Mouse (Mus musculus) heart, embryonic 10.5 days (tissue): ENCODE data around the gene Prr11. TPM values are rescaled to one million over a fixed set of nuclear protein-coding genes. Genes with fewer than 3 reads are reported as not detected.

Source experiments
- DNase-seq: peaks from one replicate; pipeline ENCODE4 v3.0.0-alpha.2; 2017; ENCODE audit warnings: low spot score
- H3K27ac ChIP-seq: fragments of 300-500 bp; sonication (generic); 2 replicates; pipeline ENCODE4 v1.5.1; 2016; ENCODE audit warnings: mild to moderate bottlenecking
- H3K27me3 ChIP-seq: fragments of 300-500 bp; sonication (generic); 2 replicates; pipeline ENCODE4 v1.6.1; 2016; ENCODE audit warnings: mild to moderate bottlenecking; ENCODE audit not compliant: poor library complexity, insufficient read depth, severe bottlenecking
- H3K36me3 ChIP-seq: fragments of 300-500 bp; sonication (generic); 2 replicates; pipeline ENCODE4 v1.6.1; 2016; ENCODE audit warnings: mild to moderate bottlenecking, moderate library complexity
- H3K4me1 ChIP-seq: fragments of 300-500 bp; sonication (generic); 2 replicates; pipeline ENCODE4 v1.6.1; 2016; ENCODE audit warnings: mild to moderate bottlenecking
- H3K4me3 ChIP-seq: fragments of 300-500 bp; sonication (generic); 2 replicates; pipeline ENCODE4 v1.5.1; 2016; ENCODE audit warnings: mild to moderate bottlenecking, moderate library complexity
- H3K9me3 ChIP-seq: fragments of 300-500 bp; sonication (generic); 2 replicates; pipeline ENCODE4 v1.6.1; 2016; ENCODE audit warnings: mild to moderate bottlenecking, moderate library complexity
- WGBS: fragments of 180-500 bp; shearing (Covaris S2); methylation state at CpG from one replicate; pipeline ENCODE4 v1.1.7; 2016; 5-methylcytosine and 5-hydroxymethylcytosine counted together
- polyA plus RNA-seq: library from polyadenylated mRNA; unstranded; fragments of >200 nt; fragmentation: Nextera tagmentation; extraction: Ambion mirVana; gene quantifications from 2 replicates; pipeline ENCODE4 v1.2.1, GENCODE M21; 2016

Gene Prr11
- polyA plus RNA-seq = 10.4 and 11.4 TPM in 2 replicates

DNA sequence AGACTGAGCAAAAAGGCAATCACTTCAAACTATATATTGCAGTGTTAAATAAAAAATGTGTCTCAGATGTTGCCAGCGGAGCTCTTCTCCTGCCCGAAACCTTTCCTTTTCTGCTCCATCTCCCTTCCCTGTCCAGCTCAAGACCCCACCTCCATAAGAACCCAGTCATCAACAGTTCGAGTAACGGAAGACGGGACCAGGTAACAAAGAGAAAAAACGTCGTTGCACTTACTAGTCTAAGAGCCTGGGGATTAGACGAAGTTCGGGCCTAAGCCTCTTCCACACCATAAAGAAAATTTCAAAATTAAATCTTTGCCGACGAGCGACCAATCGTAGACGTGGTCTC is at the start of gene Prr11:
Prr11 (minus strand) TSS at position 300 of the 346 bp plus-strand sequence.
- WGBS = 0% methylated on average over 14 of the region's 14 CpGs
- H3K27ac ChIP-seq = peak within 1 kb of the TSS; percentile 98
- no peak for DNase-seq
- H3K27me3 ChIP-seq = no peaks in the 10 kb centered on the region
- no peaks in the 10 kb centered on the region for H3K9me3 ChIP-seq
- peak within 1 kb of the TSS; percentile 84 for H3K4me3 ChIP-seq
- H3K4me1 ChIP-seq = peaks cover 9% of the 10 kb centered on the region; the same call in 1 of the 2 replicates
- H3K36me3 ChIP-seq = peaks cover 44% of the 10 kb centered on the region

DNA sequence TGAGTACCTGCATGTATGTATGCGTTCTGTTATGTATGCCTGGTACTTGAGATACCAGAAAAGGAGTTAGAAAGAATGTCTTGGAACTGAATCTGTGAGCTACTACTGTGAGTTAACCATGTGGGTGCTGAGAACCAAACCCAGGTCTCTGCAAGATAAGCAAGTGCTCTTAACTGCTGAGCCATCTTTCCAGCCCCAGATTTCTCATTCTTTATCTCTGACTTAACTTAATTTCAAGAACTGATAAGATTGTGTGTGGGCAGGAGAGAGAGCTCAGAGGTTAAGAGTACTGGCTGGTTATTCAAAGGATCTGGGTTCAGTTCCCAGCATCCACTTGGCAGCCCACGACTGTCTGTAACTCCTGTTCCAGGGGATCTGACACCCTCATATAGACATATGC is 49.5 kb upstream of the Prr11 start:
- H3K9me3 ChIP-seq = no peaks in the 10 kb centered on the region
- DNase-seq = no peak
- WGBS = 88% methylated on average over 2 of the region's 2 CpGs
- no peaks in the 10 kb centered on the region for H3K4me1 ChIP-seq
- H3K4me3 ChIP-seq = no peak overlapping the region
- no peaks in the 10 kb centered on the region for H3K27me3 ChIP-seq
- peaks cover 25% of the 10 kb centered on the region for H3K36me3 ChIP-seq
- no peak overlapping the region for H3K27ac ChIP-seq

DNA sequence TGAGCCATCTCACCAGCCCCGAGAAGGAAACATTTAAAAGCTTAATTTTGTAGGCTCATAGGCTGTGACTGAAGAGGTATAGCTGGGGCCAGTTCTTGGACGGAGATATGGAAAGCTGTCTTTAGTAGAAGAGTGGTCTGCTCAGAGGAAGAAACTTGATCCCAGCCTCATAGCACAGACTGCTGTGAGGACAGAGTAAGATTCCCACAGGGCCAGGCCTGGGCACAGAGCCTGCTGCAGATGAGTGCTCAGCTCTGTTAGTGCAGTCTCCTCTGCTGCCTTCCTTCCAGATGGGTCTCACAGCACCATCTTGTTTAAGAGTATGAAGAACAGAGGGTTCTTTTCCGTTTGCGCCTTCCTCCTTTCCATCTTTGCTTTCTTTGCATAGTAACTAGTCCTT is 27.7 kb upstream of the Prr11 start:
- no peak for DNase-seq
- H3K4me1 ChIP-seq = no peaks in the 10 kb centered on the region
- 90% methylated on average over 4 of the region's 4 CpGs for whole genome bisulfite sequencing
- no peaks in the 10 kb centered on the region for H3K27me3 ChIP-seq
- H3K4me3 ChIP-seq = no peak overlapping the region
- peaks cover 21% of the 10 kb centered on the region for H3K36me3 ChIP-seq
- H3K9me3 ChIP-seq = no peaks in the 10 kb centered on the region
- H3K27ac ChIP-seq = no peak overlapping the region

DNA sequence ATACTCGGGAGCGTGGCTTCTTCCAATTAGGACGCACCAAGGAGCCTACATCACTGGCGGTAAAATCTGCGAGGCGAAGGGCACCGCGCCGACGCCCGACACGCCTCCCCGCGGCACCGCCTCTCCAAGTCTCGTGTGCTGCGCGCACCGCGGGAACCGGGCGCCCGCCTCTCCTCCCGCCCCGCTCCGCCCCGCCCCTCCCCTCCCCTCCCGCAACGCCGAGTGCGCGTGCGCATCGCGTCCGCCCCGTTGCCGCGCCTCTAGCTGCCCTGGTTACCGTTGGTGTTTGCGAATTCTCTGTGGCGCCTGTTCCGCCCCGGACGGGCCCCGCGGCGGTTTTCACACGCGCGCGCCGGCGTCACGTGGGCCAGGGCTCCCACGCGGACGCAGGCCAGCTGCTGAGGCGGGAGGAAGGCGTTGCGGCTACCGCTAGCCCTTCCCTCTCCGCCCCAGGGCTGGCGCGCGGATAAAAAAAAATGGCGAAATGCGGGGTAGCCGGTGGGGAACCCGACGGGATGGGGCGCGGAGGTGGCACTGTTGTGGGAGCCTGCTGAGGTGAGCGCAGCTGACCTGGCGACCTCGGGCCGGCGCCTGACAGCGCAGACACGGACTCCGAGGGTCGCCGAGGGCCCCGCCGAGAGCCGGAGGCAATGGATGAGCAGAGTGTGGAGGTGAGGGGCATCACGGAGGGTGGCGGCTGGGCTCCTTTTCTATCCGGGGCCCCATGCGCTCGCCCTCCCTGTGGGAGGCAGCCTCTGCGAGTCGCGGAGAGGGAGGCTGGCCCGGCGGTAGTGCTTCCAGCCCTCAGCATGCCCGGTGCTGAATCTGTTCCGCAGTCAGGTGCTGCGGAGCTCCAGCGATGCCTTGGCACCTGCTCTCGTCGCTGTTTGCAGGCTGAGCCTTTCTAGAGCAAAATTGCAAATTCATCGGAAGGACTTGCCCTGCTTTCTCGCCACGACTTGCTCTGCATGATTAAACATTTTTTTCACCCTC is 18.6 kb upstream of the Prr11 start, which contains the start of gene Trim37:
Trim37 (plus strand) TSS at position 254 of the 993 bp plus-strand sequence.
- Histone ChIP-seq H3K4me1 (peaks cover 13% of the 10 kb centered on the region), H3K27ac (peak within 1 kb of the TSS; percentile 96), H3K4me3 (peak within 1 kb of the TSS; percentile 98), H3K9me3 (no peaks in the 10 kb centered on the region), H3K36me3 (peaks cover 32% of the 10 kb centered on the region), H3K27me3 (no peaks in the 10 kb centered on the region)
- WGBS = under 1% methylated on average over 102 of the region's 105 CpGs
- peak; percentile 95 for DNase-seq

DNA sequence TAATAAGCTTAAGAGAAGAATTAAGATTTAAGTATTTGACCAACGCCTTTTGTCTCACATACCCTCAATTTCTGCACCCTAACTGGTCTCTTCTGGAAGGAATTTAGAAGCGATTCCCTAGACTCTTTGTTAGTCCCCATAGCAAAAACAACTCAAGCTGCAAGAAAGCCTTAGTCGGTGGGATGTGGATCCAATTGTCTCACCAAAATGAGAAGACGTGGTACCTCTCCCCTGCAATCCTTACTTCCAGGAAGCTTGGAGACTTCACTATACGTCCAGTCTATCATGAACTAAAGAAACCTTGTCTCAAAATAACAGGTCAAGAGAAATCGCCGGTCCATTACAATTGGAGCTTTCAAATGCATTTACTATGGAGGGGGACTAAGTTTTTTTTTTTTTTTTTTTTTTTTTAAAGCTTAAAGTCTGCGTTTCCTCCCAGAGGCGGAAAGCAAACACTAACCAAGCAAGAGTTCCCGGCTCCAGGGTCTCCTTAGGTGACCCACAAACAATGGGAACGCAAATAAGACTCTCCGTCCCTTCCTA is 17.8 kb upstream of the Prr11 start:
- Histone ChIP-seq H3K36me3 (peaks cover 38% of the 10 kb centered on the region), H3K27me3 (no peaks in the 10 kb centered on the region), H3K27ac (peak overlapping the region; percentile 96), H3K4me1 (peaks cover 13% of the 10 kb centered on the region), H3K9me3 (no peaks in the 10 kb centered on the region), H3K4me3 (peak overlapping the region; percentile 98)
- DNase-seq = no peak
- WGBS = 3% methylated on average over 12 of the region's 12 CpGs

DNA sequence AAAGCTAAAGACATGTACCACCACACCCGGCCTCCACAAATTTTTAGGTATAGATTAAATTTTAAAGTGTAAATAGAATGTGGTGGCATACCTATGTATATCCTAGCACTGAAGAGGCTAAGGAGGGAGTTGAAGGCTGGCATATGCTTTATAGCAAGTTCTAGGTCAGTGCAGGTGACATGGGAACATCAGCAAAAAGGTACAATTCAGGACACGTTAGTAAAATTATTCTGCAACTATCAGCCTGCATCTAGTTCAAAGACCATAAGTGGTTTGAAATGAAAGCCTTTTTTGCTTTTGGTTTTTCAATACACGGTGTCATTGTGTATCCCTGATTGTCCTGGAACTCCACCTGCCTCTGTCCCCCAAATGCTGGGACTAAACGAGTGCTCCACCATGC is 17.1 kb upstream of the Prr11 start:
- peaks cover 13% of the 10 kb centered on the region for H3K4me1 ChIP-seq
- H3K27me3 ChIP-seq = no peaks in the 10 kb centered on the region
- no peak for DNase-seq
- H3K36me3 ChIP-seq = peaks cover 43% of the 10 kb centered on the region
- no peak overlapping the region for H3K27ac ChIP-seq
- H3K9me3 ChIP-seq = no peaks in the 10 kb centered on the region
- H3K4me3 ChIP-seq = peak overlapping the region; percentile 98; the same call in 1 of the 2 replicates
- WGBS = 64% methylated on average over 4 of the region's 4 CpGs

DNA sequence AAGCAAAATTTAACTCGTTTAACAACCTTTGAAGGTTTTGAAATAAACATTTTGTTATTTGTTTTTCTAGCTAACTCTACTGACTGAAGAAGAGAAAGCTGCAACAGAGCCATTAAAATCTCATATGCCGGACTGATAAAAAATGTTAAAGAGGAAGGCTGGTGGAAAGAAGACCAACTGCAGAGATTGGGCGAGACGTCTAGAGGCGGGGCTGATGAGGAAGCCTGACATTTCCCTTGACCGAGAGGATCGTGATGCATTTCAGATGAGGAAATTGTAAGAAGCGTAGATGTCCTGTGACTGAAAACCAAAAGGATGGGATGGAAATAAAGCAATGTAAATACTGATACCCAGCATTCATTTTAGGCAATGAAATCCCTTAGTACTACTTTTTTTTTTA is 13.4 kb upstream of the Prr11 start:
- WGBS = 86% methylated on average over 8 of the region's 8 CpGs
- Histone ChIP-seq H3K27me3 (no peaks in the 10 kb centered on the region), H3K27ac (no peak overlapping the region), H3K9me3 (no peaks in the 10 kb centered on the region), H3K4me3 (no peak overlapping the region), H3K4me1 (peaks cover 8% of the 10 kb centered on the region), H3K36me3 (peaks cover 71% of the 10 kb centered on the region)
- no peak for DNase-seq

DNA sequence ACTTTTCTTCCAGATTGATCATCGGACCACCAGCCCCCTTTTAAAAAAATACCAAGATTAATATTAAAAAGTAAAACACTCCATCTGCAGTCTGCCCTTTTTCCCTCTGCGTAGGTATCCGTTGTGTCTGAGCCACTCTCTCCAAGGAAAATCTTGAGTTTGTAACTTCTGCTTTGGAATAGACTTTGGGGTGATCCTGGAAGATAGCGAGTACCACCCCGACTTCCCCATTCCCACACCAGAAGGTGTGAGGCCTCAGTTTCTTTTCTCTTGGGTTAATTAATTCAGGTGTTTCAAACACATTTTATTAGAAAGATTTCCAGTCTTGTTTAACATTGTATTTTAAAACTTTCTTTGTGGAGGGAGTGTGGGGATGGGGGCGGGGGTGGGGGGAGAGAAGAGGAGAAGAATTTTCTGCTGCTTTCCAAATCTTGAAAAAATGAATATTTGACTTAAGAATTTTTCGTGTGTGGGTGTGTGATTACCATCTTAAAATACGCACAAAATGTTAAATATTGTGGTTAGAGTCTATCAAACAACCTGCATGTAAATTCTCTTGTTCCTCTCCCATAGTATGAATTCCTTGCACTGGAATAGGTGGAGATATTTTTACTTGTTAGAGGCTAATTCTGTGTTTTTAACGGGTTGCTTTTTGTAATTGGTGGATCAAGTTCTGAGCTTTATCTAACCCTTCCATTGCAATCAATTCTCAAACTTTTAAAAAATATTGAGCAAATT is 1.8 kb upstream of the Prr11 start:
- H3K27ac ChIP-seq = peak overlapping the region; percentile 98
- DNase-seq = no peak
- no peaks in the 10 kb centered on the region for H3K27me3 ChIP-seq
- peaks cover 9% of the 10 kb centered on the region; the same call in 1 of the 2 replicates for H3K4me1 ChIP-seq
- H3K9me3 ChIP-seq = no peaks in the 10 kb centered on the region
- H3K36me3 ChIP-seq = peaks cover 44% of the 10 kb centered on the region
- H3K4me3 ChIP-seq = peak overlapping the region; percentile 84
- WGBS = 11% methylated on average over 9 of the region's 9 CpGs

DNA sequence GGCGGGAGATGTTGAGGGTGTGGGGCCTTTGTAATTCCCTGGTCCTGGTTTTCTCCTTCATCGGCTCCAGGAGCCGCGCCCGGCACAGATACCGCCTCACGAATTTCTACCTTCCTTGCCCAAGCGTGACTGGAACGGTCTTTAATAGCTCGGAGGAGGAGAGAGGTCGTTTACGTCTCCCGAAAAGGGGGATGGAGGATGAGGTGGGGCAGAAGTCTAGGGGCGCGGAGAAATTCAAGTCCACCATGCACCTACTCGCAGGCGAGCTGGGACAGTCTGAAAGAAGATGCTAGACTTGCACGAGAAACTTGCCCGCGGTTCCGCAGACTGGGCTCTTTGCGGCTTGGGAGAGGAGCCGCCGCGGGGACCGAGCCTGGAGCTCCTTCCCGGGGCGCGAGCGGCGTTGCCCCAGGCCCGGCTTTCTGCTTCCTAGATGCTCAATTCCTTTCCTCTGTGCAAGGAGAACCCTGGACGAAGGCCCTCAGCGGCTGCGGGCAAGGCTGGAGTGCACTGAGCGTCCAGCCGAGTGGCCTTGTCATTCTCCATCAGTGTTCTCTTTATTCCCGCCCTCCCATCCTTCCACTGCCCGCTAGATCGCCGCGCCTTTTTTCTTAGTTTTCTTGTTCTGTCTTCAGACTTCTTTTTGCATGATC is 1.1 kb upstream of the Prr11 start:
- DNase-seq = peak; percentile 78
- Histone ChIP-seq H3K4me1 (peaks cover 9% of the 10 kb centered on the region; the same call in 1 of the 2 replicates), H3K9me3 (no peaks in the 10 kb centered on the region), H3K27ac (peak overlapping the region; percentile 98), H3K4me3 (peak overlapping the region; percentile 84), H3K36me3 (peaks cover 44% of the 10 kb centered on the region), H3K27me3 (no peaks in the 10 kb centered on the region)
- WGBS = under 1% methylated on average over 42 of the region's 42 CpGs

DNA sequence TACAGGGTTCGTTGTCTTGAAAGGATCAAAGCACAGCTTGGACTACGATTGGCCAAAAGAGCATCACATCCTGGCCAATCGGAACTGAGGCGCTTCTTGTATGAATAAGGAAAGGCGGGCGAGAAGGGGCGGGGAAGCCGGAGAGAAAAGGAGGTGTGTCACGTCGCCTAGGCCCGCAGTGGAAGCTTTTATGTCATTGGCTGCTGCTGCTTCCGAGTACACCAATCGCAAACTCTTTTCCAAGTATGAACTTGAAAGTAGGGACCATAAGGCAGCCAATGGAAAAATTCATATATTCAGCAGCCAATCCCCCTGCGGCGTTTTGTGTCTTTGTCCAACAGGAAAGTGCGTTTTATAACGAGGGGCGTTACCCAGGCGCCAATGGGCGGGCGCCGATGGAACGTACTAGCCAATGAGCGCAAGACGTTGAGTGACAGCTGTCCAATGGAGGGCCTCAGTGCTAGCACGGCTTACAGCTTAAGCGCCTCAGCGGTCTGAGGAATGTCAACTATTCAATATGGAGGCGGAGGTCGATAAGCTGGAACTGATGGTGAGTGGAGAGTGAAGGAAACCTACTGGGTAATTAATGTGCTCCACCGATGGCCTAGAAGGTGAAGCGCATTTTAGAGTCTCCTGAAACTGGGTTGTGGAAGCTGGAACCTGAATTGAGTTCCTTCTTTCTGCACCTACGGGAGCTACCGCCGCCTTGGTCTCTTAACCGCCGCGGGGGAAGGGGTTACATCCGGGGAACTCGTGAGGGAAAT is 429 bp upstream of the Prr11 start, which contains the start of gene Ska2:
Ska2 (plus strand) TSS at position 480 of the 764 bp plus-strand sequence.
- no peaks in the 10 kb centered on the region for H3K27me3 ChIP-seq
- WGBS = under 1% methylated on average over 40 of the region's 40 CpGs
- H3K36me3 ChIP-seq = peaks cover 44% of the 10 kb centered on the region
- H3K4me1 ChIP-seq = peaks cover 9% of the 10 kb centered on the region; the same call in 1 of the 2 replicates
- peak; percentile 100 for DNase-seq
- H3K9me3 ChIP-seq = no peaks in the 10 kb centered on the region
- H3K4me3 ChIP-seq = peak within 1 kb of the TSS; percentile 84
- peak within 1 kb of the TSS; percentile 98 for H3K27ac ChIP-seq

DNA sequence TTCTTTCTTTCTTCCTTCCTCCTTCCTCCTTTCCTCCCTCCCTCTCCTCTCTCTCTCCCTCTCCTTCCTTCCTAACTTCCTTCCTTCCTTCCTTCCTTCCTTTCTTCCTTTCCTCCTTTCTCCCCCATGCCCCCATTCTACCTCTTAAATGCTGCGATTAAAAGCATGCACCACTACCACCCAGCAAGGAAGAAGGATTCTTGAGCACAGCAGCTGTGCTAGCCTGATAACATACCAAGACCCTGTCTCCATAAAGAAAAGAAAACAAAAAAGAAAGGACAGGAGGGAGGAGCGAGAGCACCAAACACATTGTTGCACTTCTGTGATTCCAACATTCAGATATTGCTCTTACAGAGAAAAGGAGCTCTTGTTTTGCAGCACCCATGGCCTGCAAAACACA is 21.4 kb downstream of the Prr11 start:
- peaks cover 50% of the 10 kb centered on the region for H3K36me3 ChIP-seq
- WGBS = 40% methylated on average over 2 of the region's 2 CpGs

More for the DNA sequence above, 21.4 kb downstream of the Prr11 start:
- H3K9me3 ChIP-seq = no peaks in the 10 kb centered on the region
- peak overlapping the region; percentile 93 for H3K27ac ChIP-seq
- no peaks in the 10 kb centered on the region for H3K27me3 ChIP-seq
- no peak for DNase-seq
- peak overlapping the region; percentile 96 for H3K4me3 ChIP-seq
- peaks cover 26% of the 10 kb centered on the region for H3K4me1 ChIP-seq
